Mouse (Mus musculus): ENCODE measurements around the gene Relch.
A peak's percentile ranks its signal among the peaks of the same experiment; 100 is the strongest.
"Not testable (repeated sequence)": the region's sequence is repeated elsewhere in the genome, so short reads cannot be mapped to it uniquely, and the experiment has no call there.

The Relch gene

DNA sequence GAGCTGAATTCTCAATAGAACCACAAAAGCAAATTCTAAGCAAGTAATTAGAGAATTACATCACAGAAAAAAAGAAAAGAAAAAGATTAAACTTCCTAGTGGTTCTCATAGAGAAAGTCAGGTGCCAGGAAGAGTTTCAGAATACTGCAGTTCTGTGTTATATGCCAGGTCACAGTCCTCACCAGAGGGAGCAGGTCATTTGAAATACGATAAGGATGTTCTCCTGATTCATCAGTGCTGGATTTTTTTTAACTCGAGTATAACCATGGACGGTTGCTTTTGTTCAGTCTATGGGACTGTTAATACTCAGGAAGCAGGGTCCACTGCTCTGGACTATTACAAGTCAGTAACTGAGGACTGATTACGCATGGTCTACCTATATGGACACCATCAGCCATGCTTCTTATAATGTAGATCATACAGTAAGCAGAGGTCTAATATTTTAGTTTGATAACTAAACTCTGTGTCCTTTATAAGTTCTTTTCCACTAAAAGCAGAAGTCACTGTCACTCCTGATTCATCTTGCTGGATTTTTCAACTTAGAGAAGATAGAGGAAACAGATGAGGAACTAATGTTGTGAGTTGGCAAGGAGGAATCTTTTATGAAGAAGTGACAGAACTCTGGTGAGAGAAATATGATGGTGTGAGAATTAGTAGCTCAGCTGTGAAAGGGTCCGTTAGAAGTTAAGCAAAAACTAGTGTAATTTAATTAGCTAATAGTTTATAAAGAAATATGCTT lies 83.4 kb downstream of the Relch start:
- DNase-seq, result no peak

DNA sequence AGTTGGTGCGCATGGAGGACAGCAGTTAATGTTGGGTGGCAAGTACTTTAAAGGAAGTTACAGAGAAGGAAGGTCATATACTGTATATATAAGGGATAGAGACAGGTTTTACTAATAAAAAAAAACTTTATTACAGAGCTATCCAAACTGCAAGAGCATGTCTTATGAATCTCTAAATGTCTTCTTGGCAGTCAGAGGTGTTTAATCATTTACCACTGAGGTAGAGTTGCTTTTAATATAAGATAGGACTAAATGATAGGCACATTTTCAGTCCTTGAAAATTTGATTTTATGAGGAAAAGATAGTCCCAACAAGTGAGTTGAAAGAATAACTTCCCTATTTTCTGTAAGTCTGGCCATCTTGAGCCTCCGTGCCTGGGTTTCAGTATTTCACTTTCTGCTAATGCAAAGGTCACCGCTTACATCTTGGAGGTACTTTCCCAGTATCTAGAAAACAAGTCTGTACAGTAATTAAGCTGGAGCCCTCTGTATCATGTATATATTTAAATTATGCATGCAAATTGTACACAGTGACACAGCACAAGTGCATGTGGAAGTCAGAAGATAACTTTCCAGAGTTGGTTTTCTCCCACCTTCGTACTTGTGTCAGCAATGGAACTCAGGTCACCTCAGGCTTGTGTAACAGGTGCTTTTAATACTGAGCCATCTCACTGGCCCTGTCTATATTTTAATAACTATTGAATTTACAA lies 84.6 kb downstream of the Relch start:
- no peak for DNase-seq

DNA sequence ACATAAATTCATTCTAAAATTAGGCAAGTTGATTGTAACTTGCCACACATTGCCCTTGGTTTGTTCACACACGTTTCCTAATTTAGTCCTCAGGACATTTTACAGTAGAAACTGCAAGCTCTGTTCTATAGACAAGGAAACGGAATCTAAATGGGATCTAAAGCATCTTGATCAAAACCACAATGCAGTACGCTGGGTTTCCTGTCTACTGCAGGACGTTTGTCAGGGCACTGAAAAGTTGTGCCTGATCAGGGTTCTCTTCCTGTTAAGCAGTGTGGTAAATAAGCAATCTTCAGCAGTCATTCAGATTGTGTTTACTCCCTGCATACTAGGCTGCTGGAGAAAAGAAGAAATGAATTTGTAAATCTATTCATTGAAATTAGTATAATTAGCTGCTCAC lies 88.5 kb downstream of the Relch start:
- no peak for DNase-seq

DNA sequence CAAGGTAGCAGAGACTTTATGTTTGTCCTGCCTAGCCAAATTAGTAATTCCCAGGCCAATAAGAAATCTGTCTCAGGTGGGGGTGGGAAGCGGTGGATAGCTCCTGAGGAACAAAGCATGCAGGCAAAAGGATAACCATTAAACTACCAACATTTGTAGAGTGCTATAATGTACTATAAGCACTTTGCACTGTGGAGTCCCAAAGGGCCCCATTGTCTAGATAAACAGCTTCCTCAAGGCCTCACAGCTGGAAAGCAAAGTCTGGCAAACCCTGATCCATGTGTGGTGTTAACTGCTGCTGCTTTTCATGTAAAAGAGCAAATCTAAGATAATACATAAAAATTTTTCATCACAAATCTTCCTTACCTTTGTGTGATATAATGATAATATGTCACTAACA lies 89.3 kb downstream of the Relch start:
- no peak for DNase-seq

DNA sequence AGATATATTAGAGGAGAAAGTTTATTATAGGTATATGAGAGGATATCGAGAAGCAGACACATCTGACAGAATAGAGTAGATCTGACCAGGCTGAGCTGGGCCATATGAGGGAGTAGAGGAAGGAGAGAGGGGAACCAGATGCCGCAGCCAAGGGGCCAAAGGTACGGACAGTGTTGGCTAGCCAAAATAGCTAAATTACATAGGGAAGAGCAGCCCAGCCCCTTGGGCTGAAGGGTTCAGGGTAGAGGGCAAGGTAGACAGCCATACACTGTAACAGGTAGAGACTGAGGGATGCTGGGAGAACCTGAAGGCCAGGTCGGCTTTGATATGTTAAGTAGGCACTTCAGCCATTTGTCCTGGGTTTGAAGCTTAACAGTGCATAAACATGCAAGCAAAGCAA lies 95.1 kb downstream of the Relch start:
- no peak for DNase-seq

DNA sequence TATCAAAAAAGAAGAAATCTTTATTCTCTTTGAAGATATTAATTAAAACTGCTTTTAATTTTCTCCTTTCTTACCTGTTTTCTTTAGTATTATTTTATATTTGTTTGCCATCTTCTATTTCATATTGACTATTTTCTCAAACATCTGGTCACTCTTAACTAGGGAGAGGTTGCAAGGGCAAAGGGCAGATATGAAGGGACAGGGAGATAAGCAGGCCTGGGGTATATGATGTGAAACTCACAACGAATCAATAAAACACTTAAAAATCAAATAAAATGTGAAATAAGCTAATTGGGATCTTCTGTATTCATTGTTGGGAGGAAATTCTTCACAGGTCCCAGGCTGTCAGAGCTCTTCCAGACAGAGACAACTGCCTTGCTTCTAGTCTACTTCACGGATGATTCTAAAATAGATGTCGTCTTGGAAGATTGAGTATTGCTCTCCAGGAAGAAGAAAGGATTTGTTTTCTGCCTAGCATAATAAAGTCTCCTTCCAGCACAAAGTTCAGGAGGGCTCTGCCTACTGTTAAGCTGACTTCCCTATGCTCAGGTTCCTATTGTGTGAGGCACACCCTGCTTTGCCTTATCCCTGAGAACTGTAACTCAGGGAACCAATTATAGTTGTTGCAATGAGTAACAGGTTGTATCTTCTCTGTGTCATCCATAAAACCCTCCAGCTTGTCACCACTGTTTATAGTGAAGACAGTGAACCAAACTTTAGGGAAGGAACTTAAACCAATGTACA lies 95.9 kb downstream of the Relch start:
- DNase-seq, result no peak

DNA sequence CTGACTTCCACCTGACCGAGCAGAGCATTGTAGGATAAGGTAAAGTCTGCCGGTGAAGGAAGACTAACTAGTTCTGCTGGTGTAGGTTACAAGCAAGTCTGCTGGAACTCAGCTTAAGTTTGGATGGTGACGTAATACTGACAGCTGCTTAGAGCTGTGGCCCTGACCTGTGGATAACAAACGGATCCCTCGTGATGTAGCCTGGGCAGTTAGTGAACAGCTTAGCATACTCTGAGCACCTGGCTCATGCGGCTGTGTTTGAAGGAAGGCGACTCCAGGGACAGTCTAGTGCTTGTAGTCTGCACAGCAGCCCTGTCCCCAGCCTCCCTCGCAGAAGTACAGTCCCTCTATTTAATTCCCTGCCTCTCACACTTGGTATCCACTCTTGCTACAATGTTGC lies 101.9 kb downstream of the Relch start:
- no peak for DNase-seq

DNA sequence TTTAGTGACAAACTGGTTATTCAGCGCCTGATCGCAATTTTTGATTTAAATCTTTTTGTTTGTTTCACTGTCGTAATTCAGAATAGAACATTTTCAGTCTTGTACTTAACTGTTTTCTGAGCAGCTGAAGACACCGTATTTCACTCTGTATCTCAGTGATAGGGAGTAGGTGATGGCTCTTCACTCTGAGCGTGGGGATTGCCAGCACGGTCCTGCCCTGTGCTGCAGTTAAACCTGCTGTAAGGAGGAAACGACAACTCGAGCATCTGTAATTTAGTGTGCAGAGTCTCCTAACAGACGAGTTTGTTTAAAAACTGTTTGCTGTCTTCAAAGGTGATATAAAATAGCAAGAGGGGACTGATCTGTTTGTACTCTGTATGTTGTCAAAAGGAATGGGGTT lies 102.4 kb downstream of the Relch start:
- not testable (repeated sequence) for DNase-seq

DNA sequence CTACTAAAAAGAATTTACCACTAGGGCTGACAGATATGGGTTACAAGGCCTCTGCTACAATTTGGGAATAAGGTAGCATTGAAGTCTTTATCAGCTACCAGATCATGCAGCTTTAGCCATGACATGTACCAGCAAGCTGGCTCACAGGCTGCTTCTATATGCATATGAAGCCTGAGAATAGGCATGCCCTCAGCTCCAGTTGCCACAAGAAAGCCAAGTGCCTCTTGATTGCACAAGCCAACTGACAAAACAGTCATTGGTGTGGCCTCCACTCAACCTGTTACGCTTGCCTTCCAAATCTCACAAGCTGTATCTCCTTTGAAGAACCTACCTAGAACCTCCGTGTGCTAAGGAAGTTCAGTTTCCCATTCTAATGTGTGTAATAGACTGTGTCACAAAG lies 104.7 kb downstream of the Relch start:
- DNase-seq, result no peak

DNA sequence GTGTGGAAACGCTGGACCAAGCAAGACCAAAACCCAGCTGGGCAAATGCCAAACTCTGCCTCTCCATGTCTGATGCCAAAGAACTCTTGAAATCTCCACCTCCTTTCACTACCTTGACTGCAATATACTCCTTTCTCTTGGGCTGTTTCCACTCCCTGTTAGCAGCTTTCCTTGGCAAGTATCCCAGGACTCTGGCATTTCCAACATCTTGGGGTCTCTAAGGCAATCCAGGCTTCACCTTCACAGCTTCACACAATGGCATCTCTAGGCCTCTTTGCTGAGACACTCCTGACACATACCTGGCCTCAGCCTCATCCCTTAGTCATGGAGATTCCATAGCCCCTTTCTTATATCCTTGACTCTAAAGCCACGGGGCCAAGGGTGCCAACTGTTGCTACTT lies 107.0 kb downstream of the Relch start:
- no peak for DNase-seq

DNA sequence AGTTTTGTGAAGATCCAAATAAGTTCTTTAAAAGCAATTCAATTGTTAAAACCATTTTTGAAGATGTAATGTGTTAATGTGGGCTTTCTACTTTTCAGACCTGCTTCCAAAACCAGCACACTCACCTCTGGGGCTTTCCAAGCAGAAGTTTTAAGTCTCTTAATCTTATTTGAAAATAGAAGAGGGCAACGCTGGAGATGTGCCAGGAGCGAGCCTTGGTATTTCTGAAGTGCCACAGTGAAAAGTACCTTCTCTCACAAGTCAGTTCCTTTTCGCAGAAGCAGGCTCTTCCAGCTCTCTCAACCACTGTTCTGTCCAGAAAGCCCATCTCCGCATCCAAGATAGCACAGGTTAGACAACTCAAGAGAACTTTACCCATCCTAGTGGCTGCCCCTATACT lies 112.8 kb downstream of the Relch start:
- DNase-seq, result no peak

DNA sequence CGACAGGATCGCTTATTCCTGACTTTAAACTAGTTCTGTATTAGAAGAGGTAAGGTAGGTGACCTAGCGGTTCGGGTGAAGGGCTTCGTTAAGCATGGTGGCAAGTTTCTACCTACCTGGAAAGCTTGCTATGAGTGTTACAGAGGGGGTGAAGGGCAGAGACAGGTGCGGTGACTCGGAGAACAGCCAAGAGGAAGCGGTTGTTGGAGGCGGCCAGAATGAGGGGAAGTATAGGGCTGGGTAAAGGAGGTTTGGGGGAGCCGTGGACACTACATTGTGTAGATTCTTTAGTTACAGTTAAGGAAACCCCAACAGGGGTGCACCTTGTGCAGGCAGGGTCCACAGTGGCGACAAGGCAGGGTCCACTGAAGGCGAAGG lies 116.4 kb downstream of the Relch start:
- no peak for DNase-seq

DNA sequence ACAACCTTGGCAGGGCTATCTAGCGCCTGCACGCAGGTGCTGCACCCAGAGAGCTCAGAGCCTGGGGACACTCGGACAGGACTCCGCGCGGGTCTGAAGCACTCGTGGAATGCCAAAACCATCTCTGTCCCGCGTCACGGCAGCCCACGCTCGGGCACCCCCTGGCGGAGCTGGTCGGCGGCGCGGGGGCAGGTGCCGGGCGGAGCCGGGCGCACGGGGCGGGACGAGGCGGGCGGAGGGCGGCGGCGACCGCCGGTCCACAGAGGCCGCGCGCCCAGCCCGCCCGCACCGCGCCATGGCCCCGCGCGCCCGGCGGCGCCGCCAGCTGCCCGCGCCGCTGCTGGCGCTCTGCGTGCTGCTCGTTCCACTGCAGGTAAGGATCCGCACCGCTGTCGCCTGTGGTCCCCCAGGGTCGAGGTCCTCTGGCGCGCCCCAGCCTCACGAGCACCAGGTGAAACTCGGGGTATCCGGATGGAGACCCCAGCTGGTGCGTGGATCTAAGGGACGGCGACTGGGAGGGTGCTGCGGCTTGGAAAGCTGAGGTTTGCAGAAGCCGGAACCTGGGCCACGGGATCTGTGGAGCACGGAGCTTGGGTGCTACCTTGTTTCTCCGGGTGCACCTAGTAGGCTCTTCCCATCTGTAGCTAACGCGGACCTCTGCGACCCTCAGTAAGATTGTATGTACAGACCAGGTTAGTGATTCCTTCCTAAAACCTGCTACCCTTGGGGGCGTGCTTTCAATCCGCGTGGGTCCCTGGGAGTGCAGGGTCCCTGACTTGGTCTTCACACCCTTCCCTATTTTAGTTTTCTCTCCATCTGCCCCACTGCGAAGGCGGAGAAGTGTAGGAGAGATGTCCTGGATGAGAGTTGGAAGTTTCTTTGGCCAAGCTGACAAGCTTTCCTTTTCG lies 117.0 kb downstream of the Relch start, which contains the start of gene Tnfrsf11a:
Tnfrsf11a (plus strand) TSS at position 262 of the 908 bp plus-strand sequence.
- DNase-seq, result peak; percentile 79 to 82

DNA sequence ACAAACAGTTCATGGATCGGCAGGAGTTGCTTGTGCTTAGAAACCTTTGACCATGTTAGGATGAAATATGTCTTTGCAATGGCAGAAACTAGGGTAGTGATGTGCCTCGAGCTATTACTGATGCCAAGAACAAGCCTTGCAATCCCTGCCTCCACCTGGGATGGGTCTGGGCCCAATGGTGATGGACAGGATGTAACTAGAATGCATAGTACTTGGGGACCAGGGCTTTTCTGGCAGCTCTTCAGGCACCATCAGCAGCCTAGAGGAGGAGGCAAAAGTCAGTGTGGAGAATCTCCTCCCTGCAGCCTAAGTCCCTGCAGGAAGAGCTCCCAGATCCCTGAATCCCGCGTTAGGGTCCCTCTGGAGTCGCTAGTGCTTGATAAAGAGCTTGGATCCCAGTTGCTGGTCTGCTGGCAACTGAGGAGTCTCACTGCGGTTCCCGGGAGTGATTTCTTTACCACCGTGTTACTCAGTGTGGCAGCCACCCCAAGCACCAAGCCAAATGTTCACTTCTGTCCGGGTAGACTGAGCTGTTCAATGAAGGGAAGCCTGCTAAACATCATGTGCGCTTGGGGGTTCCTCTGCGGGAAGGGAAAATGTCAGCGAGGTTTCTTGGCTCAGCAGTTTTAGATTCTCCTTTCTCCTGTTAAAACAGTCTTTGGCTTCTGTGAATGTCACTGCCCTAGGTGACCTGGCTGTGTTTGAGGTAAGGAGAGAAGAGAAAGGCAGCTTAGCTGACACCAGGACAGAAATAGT lies 117.9 kb downstream of the Relch start:
- DNase-seq, result peak; percentile 6 to 27

DNA sequence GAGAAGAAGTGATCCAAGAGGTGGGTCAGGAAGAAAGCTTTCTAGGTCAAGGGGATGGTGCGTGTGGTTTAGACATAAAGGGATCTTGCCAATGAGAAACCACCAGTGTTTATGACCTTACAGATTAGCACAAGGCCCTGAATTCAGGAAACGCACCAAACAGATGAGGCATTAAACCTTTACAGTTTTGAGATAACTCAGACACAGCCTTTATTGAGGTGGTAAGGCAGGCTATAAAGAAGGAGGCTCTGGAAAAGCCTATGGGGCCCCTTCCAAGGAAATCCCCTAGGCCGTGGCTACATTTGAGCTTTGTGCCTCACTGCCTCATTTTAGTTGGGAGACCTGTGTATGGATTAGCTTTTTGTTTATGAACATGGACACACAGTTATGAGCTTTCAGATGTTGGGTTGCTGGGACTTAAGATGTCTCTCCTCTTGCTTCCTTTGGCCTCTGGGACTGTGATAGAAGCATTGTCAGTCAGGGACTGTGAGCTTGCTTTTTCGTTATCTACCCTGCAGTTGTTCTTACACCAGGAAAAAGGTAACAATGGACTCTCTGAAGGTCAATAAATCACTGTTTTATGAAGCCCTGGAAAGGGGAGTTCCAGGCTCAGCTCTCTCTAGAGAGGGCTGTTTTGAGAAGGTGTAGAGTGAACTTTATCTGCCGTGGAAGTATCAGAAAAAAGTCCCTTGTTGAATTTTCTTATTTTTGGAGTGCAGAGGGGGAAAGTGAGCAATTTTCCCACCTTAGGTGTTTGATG lies 120.8 kb downstream of the Relch start:
- no peak for DNase-seq

DNA sequence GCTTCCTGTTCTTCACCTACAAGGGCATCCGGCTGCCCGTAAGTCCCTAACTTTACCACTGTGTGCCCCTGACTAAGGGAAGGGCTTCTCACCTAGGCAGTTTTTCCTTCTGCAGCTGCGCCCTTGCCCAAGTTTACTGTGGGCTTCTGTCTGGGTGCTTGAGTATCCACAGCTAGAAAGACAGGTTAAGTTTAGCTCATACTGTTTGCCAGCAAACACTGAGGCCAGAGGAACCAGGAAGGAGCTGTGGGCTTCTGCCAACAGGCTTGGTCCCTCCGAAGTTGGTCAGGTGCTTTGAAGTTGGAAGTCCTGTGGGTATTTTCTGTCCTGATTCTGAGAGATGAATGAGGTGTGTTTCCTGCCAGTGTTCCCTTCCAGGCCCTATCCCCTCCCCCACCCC lies 121.5 kb downstream of the Relch start:
- peak in 1 of 2 experiments; percentile 24 for DNase-seq

DNA sequence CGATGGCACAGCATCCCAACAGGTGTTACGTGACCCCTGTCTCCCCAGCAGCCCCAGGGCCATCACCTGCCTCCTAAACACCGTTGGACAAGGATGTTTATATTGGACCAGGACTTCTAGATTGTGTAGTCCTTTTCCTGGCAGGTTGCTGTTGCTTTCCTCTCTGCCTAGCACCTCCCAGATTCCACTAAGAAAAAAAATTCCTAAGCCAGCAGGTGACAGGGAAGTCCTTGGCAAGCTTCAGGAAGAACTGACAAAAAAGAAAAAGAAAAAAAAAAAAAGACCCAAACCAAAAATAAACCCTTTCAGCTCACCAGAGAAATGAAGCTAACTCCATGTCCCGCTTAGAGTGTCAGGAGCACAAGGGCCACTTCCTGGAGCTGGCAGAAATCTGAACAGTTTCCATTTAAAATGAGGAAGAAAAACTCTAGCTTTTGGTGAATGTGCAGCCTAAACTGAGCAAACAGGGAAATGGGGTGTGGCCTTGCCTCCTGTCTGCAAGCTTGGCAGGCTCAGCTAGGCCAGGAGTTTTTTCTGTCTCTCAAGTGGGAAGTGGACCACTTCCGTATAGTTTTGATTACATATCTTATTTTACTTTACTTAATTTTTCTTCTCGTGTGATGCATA lies 123.2 kb downstream of the Relch start:
- peak in 1 of 2 experiments; percentile 22 for DNase-seq

DNA sequence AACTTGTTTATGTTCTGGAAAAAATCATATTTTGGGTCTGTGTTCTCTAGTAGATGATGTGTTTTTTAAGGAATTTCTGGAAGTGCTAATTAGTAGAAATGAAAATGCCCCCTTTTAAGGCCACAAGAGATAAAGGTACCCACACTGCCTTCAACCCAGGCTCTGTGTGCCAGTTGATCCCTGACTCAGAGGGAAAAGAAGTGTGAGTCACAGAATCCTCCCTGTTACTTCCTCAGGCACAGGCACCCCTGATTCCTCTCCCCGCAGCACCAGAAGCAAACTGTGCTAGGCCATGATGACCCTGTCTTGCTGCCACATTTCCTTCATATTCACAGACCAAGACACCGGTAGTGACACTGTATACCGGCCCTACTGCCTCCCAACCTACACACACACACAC lies 126.4 kb downstream of the Relch start:
- no peak for DNase-seq

DNA sequence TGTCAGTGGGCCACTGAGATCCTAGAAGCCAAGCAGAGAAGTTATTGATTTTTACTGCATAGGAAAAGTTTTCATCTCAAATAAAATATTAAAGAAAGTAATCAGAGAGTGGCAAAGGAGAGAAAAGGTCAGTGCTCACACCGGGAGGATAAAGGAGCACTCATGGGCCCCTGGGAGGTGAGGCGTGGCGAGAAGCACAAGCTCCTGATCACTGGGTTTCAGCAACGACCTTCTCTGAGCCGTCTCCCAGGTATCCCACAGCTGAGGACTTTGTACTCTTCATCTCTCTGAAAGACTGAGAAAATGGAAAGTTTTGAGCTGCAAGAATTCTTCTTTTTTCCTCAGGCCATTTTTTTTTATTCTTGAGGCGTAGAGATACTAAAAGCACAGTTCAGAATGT lies 131.0 kb downstream of the Relch start:
- no peak for DNase-seq

DNA sequence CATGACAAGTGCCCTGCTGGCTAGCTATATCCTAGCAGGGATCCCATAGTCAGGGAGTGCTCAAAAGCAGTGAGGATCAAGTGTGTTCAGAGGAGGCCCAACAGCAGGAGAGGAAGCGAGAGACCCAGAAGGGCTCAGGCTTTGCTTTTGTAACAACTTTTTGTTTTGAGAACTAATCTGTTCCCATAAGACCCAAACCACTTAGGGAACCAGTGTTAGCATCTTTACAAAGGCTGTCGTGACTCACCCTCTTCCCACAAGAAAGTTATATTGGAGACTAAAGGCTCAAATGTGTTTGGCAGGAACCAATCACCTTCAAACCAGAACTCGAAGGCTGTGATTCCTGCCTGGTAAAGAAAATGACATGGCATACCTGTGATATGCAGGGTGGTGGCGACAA lies 132.0 kb downstream of the Relch start:
- DNase-seq, result no peak

DNA sequence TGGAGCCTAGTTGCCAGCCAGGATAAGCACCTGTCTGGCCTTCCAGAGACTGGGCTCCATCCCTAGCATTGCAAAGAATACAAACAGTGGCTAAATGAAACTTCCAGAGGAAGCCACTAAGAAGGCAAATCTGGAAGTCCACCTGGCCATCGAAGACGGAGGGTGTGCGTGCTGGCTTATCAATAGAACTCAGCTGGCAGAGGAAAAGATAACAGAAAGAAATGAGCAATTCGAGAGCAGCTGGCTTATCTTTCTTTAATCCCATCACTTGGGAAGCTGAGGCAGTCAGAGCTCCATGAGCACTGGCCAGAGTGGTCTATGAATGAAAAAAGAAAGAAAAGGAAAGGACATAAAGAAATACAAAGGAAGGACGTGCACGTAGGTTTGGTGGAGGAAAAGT lies 136.9 kb downstream of the Relch start:
- no peak for DNase-seq

Measured in kidney, postnatal 4 days (tissue).